Mouse (Mus musculus): ENCODE measurements at regions not wholly inside any gene's neighbourhood (a gene's known extent, or its start where the extent isn't known, plus 50 kb on each side); places are given as distances from the start of the nearest gene placed in this dataset.

- no peak for DNase-seq (ENCODE audit: low spot score in 2 of 2)
- intact Hi-C loops (cut with DNase I) = no loop called here
Observed at GRCm38 (mm10) chr15:67905279-67905678, 1404.6 kb upstream of the Lrrc6 start.

- no peak for DNase-seq (ENCODE audit: low spot score in 2 of 2)
- intact Hi-C loops (cut with DNase I) = no loop called here
Observed at GRCm38 (mm10) chr15:67904646-67905045, 1403.9 kb upstream of the Lrrc6 start.

- no peak for DNase-seq (ENCODE audit: low spot score in 2 of 2)
- intact Hi-C loops (cut with DNase I) = no loop called here
Observed at GRCm38 (mm10) chr15:67902982-67903381, 1402.3 kb upstream of the Lrrc6 start.

GRCm38 (mm10) chr15:67901191-67901601 is 1400.5 kb upstream of the Lrrc6 start:
- intact Hi-C loops (cut with DNase I) = loop anchor here (2.0 kb wide), 1 partner anchor 26 kb away; no protein-coding TSS in a partner anchor
- peak in 1 of 2 experiments; percentile 63 for DNase-seq (ENCODE audit: low spot score in 2 of 2)

- peak in 1 of 2 experiments; percentile 46 for DNase-seq (ENCODE audit: low spot score in 2 of 2)
- intact Hi-C loops (cut with DNase I) = loop anchor here (2.0 kb wide), 2 partner anchors 27 to 83 kb away; no protein-coding TSS in a partner anchor
Observed at GRCm38 (mm10) chr15:67899772-67900171, 1399.1 kb upstream of the Lrrc6 start.

GRCm38 (mm10) chr15:67898959-67899403 is 1398.3 kb upstream of the Lrrc6 start:
- intact Hi-C loops (cut with DNase I) = loop anchor here (2.0 kb wide), 1 partner anchor 84 kb away; no protein-coding TSS in a partner anchor
- DNase-seq (ENCODE audit: low spot score in 2 of 2) = peak; percentile 54 to 85

- no peak for DNase-seq (ENCODE audit: low spot score in 2 of 2)
- intact Hi-C loops (cut with DNase I) = no loop called here
Observed at GRCm38 (mm10) chr15:67892066-67892465, 1391.4 kb upstream of the Lrrc6 start.

- DNase-seq (ENCODE audit: low spot score in 2 of 2) = no peak
- intact Hi-C loops (cut with DNase I) = no loop called here
Observed at GRCm38 (mm10) chr15:67890612-67891304, 1390.0 kb upstream of the Lrrc6 start.

GRCm38 (mm10) chr15:67888548-67888947 is 1387.8 kb upstream of the Lrrc6 start:
- intact Hi-C loops (cut with DNase I) = no loop called here
- DNase-seq (ENCODE audit: low spot score in 2 of 2) = peak; percentile 33 to 76

- DNase-seq (ENCODE audit: low spot score in 2 of 2) = no peak
- intact Hi-C loops (cut with DNase I) = no loop called here
Observed at GRCm38 (mm10) chr15:67855291-67855690, 1354.6 kb upstream of the Lrrc6 start.

- peak; percentile 21 to 72 for DNase-seq (ENCODE audit: low spot score in 2 of 2)
- intact Hi-C loops (cut with DNase I) = no loop called here
Observed at GRCm38 (mm10) chr15:67850118-67850517, 1349.4 kb upstream of the Lrrc6 start.

GRCm38 (mm10) chr15:67845707-67846106 is 1345.0 kb upstream of the Lrrc6 start:
- intact Hi-C loops (cut with DNase I) = no loop called here
- no peak for DNase-seq (ENCODE audit: low spot score in 2 of 2)

- peak; percentile 70 to 95 for DNase-seq (ENCODE audit: low spot score in 2 of 2)
- intact Hi-C loops (cut with DNase I) = loop anchor here (2.0 to 5.0 kb wide), 2 partner anchors 102 to 140 kb away; no protein-coding TSS in a partner anchor
Observed at GRCm38 (mm10) chr15:67840671-67841070, 1340.0 kb upstream of the Lrrc6 start.

GRCm38 (mm10) chr15:67825796-67826484 is 1325.2 kb upstream of the Lrrc6 start:
- intact Hi-C loops (cut with DNase I) = no loop called here

GRCm38 (mm10) chr15:67823226-67823625 is 1322.5 kb upstream of the Lrrc6 start:
- intact Hi-C loops (cut with DNase I) = no loop called here
- DNase-seq (ENCODE audit: low spot score in 2 of 2) = no peak

More at GRCm38 (mm10) chr15:67825796-67826484, 1325.2 kb upstream of the Lrrc6 start:
- DNase-seq (ENCODE audit: low spot score in 2 of 2) = no peak

GRCm38 (mm10) chr15:67799871-67800270 is 1299.2 kb upstream of the Lrrc6 start:
- intact Hi-C loops (cut with DNase I) = no loop called here
- no peak for DNase-seq (ENCODE audit: low spot score in 2 of 2)

- intact Hi-C loops (cut with DNase I) = no loop called here
- no peak for DNase-seq (ENCODE audit: low spot score in 2 of 2)
Observed at GRCm38 (mm10) chr15:67795578-67795977, 1294.9 kb upstream of the Lrrc6 start.

GRCm38 (mm10) chr15:67792822-67793221 is 1292.1 kb upstream of the Lrrc6 start:
- DNase-seq (ENCODE audit: low spot score in 2 of 2) = no peak

GRCm38 (mm10) chr15:67788587-67788986 is 1287.9 kb upstream of the Lrrc6 start:
- intact Hi-C loops (cut with DNase I) = no loop called here
- DNase-seq (ENCODE audit: low spot score in 2 of 2) = peak in 1 of 2 experiments; percentile 50

More at GRCm38 (mm10) chr15:67792822-67793221, 1292.1 kb upstream of the Lrrc6 start:
- intact Hi-C loops (cut with DNase I) = no loop called here

GRCm38 (mm10) chr15:67785583-67785982 is 1284.9 kb upstream of the Lrrc6 start:
- DNase-seq (ENCODE audit: low spot score in 2 of 2) = no peak
- intact Hi-C loops (cut with DNase I) = no loop called here

- intact Hi-C loops (cut with DNase I) = no loop called here
- DNase-seq (ENCODE audit: low spot score in 2 of 2) = no peak
Observed at GRCm38 (mm10) chr15:67783754-67784153, 1283.0 kb upstream of the Lrrc6 start.

All from left cerebral cortex, postnatal 25 days (tissue).